Mouse (Mus musculus) liver, embryonic 14.5 days (tissue): ENCODE results near the gene Mpl.

Experiments
- CTCF ChIP-seq: IDR thresholded peaks from 2 replicates; pipeline ENCODE4 v1.5.1; 2016; ENCODE audit warnings: antibody characterized with exemption, low read depth, control low read depth
- EP300 ChIP-seq: IDR thresholded peaks from 2 replicates; pipeline ENCODE4 v1.6.1; 2016; ENCODE audit warnings: antibody characterized with exemption, low read depth

DNA sequence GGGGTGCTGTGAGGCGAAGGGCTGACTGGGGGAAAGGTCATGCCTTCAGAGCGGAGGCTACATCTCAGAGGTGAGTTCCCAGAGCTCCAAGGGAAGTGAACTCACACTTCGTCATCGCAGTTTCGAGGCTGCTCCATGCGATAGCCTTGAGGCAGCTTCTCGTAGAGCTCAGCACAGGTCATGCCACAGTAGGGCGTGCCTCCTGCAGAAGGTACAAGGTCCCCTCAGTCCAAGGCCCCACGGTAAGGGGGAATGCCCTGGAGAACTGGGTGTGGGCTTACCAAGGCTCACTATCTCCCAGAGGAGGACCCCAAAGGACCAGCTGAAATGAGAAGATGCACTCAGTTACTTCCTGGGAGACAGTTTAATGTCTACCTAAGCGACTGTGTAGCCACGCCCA lies 15.4 kb upstream of the Mpl start:
- no peak for TF ChIP-seq EP300
- no peak for TF ChIP-seq CTCF
